Mouse (Mus musculus) ES-E14 (cell line): ENCODE data around the gene Ctnnd1. TPM values are rescaled to one million over a fixed set of nuclear protein-coding genes. Genes with fewer than 3 reads are reported as not detected.

Experiments
- DNase-seq: peaks from one replicate; pipeline ENCODE4 v3.0.0-alpha.2; 2013; ENCODE audit warnings: low read depth, low spot score
- H3K27ac ChIP-seq: 2 replicates; pipeline ENCODE4 v1.5.1; 2012; ENCODE audit warnings: low read depth, mild to moderate bottlenecking, low read length, moderate library complexity, mixed read lengths; ENCODE audit not compliant: poor library complexity, insufficient read depth, severe bottlenecking
- H3K36me3 ChIP-seq: 2 replicates; pipeline ENCODE4 v1.6.1; 2012; ENCODE audit warnings: mild to moderate bottlenecking, low read length, moderate library complexity, mixed read lengths; ENCODE audit not compliant: control insufficient read depth, poor library complexity, insufficient read depth, severe bottlenecking
- H3K4me1 ChIP-seq, 2 experiments: fragments of 150-350 bp in 1 of 2; sonication (generic) in 1 of 2; 2 replicates each; pipeline ENCODE4 v1.6.1; 2012; ENCODE audit warnings: low read length in 2 of 2, mild to moderate bottlenecking in 1 of 2, mixed read lengths in 1 of 2; ENCODE audit not compliant: control insufficient read depth in 2 of 2, insufficient read depth in 2 of 2, poor library complexity in 1 of 2
- H3K4me3 ChIP-seq, 2 experiments: fragments of 150-350 bp in 1 of 2; sonication (generic) in 1 of 2; 2 replicates each; pipeline ENCODE4 v1.5.1; 2012; ENCODE audit warnings: low read length in 2 of 2, low read depth in 1 of 2, mild to moderate bottlenecking in 1 of 2, mixed read lengths in 1 of 2; ENCODE audit not compliant: insufficient read depth in 1 of 2, poor library complexity in 1 of 2, severe bottlenecking in 1 of 2
- H3K9ac ChIP-seq: 2 replicates; pipeline ENCODE4 v1.6.1; 2012; ENCODE audit warnings: low read depth, mild to moderate bottlenecking, low read length, mixed read lengths; ENCODE audit not compliant: poor library complexity, insufficient read depth, severe bottlenecking
- H3K9me3 ChIP-seq: fragments of 150-350 bp; sonication (generic); 2 replicates; pipeline ENCODE4 v1.6.1; 2012; ENCODE audit warnings: low read depth, mild to moderate bottlenecking, low read length; ENCODE audit not compliant: control insufficient read depth, insufficient read depth
- CHD2 ChIP-seq: IDR thresholded peaks from 2 replicates; pipeline ENCODE4 v1.6.1; 2014; ENCODE audit warnings: mild to moderate bottlenecking, low read depth, low read length, inconsistent platforms
- HCFC1 ChIP-seq: IDR thresholded peaks from 2 replicates; pipeline ENCODE4 v1.6.1; 2012; ENCODE audit warnings: low read length, inconsistent platforms, borderline replicate concordance; ENCODE audit not compliant: insufficient read depth
- MAFK ChIP-seq: IDR thresholded peaks from 2 replicates; pipeline ENCODE4 v1.6.1; 2014; ENCODE audit warnings: mild to moderate bottlenecking, low read depth, low read length, inconsistent platforms; ENCODE audit not compliant: insufficient read depth
- ZC3H11A ChIP-seq: IDR thresholded peaks from 2 replicates; pipeline ENCODE4 v1.6.1; 2012; ENCODE audit warnings: low read depth, mild to moderate bottlenecking, inconsistent platforms, low read length, borderline replicate concordance
- ZNF384 ChIP-seq: IDR thresholded peaks from 2 replicates; pipeline ENCODE4 v1.6.1; 2012; ENCODE audit warnings: low read depth, low read length, inconsistent platforms
- in situ Hi-C, 2 experiments: fragments of 600-800 bp; cut with MboI; formaldehyde crosslinking; loops; one replicate each; pipeline ENCODE4 v1.15.1; 2025; ENCODE audit warnings: low sequenced_read_pairs in 2 of 2, inconsistent platforms in 1 of 2; ENCODE audit not compliant: unreplicated experiment in 2 of 2
- total RNA-seq: library from RNA; depleted of rRNA; stranded (reverse); fragments of 300-350 nt; gene quantifications from 2 replicates; pipeline ENCODE4 v1.2.3, GENCODE M21; 2012

The Ctnnd1 gene
- total RNA-seq, 1 experiment: 51.5 TPM

DNA sequence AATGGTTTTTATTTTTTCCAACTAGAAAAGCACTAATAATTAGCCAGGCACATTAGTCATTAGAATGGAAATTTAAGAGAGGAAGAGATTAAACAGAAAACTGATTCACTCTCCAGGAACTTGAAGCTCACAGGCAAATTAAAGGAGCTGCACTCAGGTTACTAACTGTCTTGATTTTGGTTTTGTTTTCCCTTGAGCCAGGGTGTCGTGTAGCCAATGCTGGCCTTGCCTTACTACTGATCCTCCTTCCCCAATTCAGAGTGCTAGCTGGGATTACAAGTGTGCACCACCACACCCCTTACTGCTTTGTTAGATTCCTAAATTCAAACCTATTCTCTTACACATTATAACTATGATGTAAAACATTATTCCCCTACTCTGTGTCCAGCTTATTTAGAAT, 42.7 kb downstream of the Ctnnd1 start:
- no peak overlapping the region for H3K27ac ChIP-seq
- in situ Hi-C loops: no loop called here
- DNase-seq: no peak
- H3K9me3 ChIP-seq: no peaks in the 10 kb centered on the region
- H3K4me3 ChIP-seq: no peak overlapping the region
- H3K4me1 ChIP-seq: no peaks in the 10 kb centered on the region; a peak in 1 of 4 replicates
- H3K36me3 ChIP-seq: peaks cover 28% of the 10 kb centered on the region
- no peak overlapping the region for H3K9ac ChIP-seq
- TF ChIP-seq CHD2 (no peak), ZNF384 (no peak), HCFC1 (no peak), ZC3H11A (no peak), MAFK (no peak)

DNA sequence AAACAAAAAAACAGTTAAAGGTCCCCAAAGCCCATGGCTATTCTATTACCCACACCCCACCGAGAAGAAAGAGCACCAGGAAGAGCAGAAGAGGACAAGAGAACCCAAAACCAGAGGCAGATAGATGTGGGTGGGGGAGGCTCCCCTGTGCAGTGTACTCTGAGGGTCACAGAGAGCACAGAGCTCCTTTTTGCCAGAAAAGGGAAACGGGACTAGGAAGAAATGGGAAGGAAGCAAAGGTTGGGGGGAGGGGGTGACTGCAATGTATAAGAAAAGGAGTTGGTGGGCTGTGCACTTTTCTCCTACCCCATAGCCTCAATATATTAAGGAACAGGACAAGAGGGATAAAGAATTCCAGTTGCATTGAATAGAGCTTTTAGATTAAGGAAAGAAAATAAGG, 49.6 kb downstream of the Ctnnd1 start:
- TF ChIP-seq MAFK (no peak), ZNF384 (no peak), HCFC1 (no peak), CHD2 (no peak), ZC3H11A (no peak)
- Histone ChIP-seq H3K4me1 (no peaks in the 10 kb centered on the region), H3K9ac (no peak overlapping the region), H3K9me3 (no peaks in the 10 kb centered on the region), H3K4me3 (no peak overlapping the region), H3K36me3 (peaks cover 20% of the 10 kb centered on the region), H3K27ac (no peak overlapping the region)
- DNase-seq: no peak
- in situ Hi-C loops: no loop called here

DNA sequence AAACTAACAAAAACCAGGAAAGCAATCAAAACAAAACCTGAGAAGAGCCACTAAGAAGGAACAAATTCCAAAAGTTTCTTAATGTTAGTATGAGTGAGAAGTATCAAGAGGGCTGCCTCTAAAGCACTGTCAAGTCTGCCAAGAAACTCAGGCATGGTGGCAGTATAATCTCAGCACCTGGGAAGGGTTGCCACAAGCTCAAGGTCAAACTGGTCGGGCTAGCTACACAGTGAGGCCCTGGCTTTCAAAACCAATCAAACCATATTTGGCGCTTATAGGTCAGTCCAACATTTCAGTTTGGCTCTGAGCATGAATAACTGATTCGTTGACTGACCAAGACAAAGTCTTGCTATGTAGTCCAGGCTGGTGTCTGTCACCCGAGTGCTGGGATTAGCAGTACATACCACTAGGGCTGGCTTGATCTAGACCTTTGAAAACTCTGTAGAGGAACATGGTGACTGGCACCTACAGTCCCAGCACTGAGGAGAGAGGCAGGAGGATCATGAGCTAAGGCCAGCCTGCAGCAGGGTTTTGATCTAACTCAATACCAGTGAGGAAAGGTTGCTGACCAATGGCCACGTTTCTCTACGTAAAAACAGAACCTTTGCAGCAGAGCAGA, 51.2 kb downstream of the Ctnnd1 start:
- DNase-seq: no peak
- Histone ChIP-seq H3K4me3 (no peak overlapping the region), H3K9me3 (no peaks in the 10 kb centered on the region), H3K36me3 (peaks cover 20% of the 10 kb centered on the region), H3K27ac (no peak overlapping the region), H3K9ac (no peak overlapping the region), H3K4me1 (no peaks in the 10 kb centered on the region)
- TF ChIP-seq HCFC1 (no peak), ZNF384 (no peak), CHD2 (no peak), MAFK (no peak), ZC3H11A (no peak)
- in situ Hi-C loops: no loop called here

DNA sequence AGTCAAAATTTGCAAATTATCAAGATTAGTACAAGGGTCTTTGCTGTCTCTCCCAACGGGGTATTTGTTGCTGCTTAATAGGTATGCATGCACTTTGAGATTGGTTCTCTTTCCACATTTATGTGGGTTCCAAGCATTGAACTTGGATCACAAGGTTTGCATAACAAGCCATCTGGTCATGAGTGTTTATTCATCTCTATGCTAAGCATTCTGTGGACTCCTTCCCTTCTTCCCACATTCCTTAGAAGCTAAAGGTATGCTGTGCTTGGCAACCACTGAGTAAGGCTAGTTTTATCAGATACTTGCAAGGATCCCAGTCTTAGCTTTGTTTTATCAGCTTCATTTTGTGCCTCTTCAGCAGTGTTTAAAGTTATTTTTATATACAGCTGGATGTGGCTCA, 53.4 kb downstream of the Ctnnd1 start:
- H3K4me1 ChIP-seq: no peaks in the 10 kb centered on the region
- H3K36me3 ChIP-seq: peaks cover 11% of the 10 kb centered on the region
- no peak for TF ChIP-seq ZC3H11A
- TF ChIP-seq MAFK: no peak
- TF ChIP-seq ZNF384: no peak
- no peak for TF ChIP-seq HCFC1
- TF ChIP-seq CHD2: no peak
- no peak overlapping the region for H3K9ac ChIP-seq
- no peak for DNase-seq
- H3K27ac ChIP-seq: no peak overlapping the region
- in situ Hi-C loops: no loop called here
- no peaks in the 10 kb centered on the region for H3K9me3 ChIP-seq
- no peak overlapping the region for H3K4me3 ChIP-seq
